ENCODE assay signal across 8 mouse cellular contexts in genomic region chr14:105899116-105899515, GRCm38 (mm10). TPM values are rescaled to one million over a fixed set of nuclear protein-coding genes. Genes with fewer than 3 reads are reported as not detected.
DNase-seq lines count a peak whose midpoint lies in the region; ATAC-seq and TF ChIP-seq lines count a peak whose summit lies in the region.

No protein-coding gene starts in this region.

- no peaks in the 10 kb centered on the region for H3K9me3 ChIP-seq in embryonic facial prominence, embryonic 11.5 days (replicated peaks; ENCODE audit: control insufficient read depth, low read length)
- no peaks in the 10 kb centered on the region for H3K9me3 ChIP-seq in hindbrain, embryonic 16.5 days (ENCODE audit: control insufficient read depth, low read length)
- no peaks in the 10 kb centered on the region for H3K9me3 ChIP-seq in liver, postnatal 0 days (ENCODE audit: low read length)

- no peaks in the 10 kb centered on the region for H3K27me3 ChIP-seq in embryonic facial prominence, embryonic 11.5 days (ENCODE audit: control insufficient read depth, insufficient read depth, low read length)
- H3K27me3 ChIP-seq in hindbrain, embryonic 16.5 days (replicated peaks; ENCODE audit: control insufficient read depth, insufficient read depth, low read length), result no peaks in the 10 kb centered on the region
- no peaks in the 10 kb centered on the region for H3K27me3 ChIP-seq in liver, postnatal 0 days (ENCODE audit: insufficient read depth, low read length)

- no peak for TF ChIP-seq CTCF in layer of hippocampus, adult 2 months (conservative IDR thresholded peaks at IDR 0.05)
- TF ChIP-seq CTCF in liver, postnatal 0 days (IDR thresholded peaks at IDR 0.05; ENCODE audit: low read depth), result no peak

- peak overlapping the region; percentile 98 for H3K27ac ChIP-seq in layer of hippocampus, adult 2 months
- H3K27ac ChIP-seq in embryonic facial prominence, embryonic 11.5 days (replicated peaks; ENCODE audit: low read depth, low read length), result peak overlapping the region; percentile 54; the same call in 1 of the 2 replicates
- peak overlapping the region; percentile 99; the same call in 1 of the 2 replicates for H3K27ac ChIP-seq in hindbrain, embryonic 16.5 days (ENCODE audit: low read depth, low read length)
- no peak overlapping the region for H3K27ac ChIP-seq in liver, postnatal 0 days (ENCODE audit: low read depth)

- TF ChIP-seq EP300 in liver, postnatal 0 days (IDR thresholded peaks at IDR 0.05; ENCODE audit: low read depth), result no peak

- H3K36me3 ChIP-seq in embryonic facial prominence, embryonic 11.5 days (replicated peaks; ENCODE audit: control insufficient read depth, insufficient read depth, low read depth, low read length), result no peaks in the 10 kb centered on the region
- no peaks in the 10 kb centered on the region for H3K36me3 ChIP-seq in hindbrain, embryonic 16.5 days (ENCODE audit: control insufficient read depth, insufficient read depth, low read length)
- no peaks in the 10 kb centered on the region for H3K36me3 ChIP-seq in liver, postnatal 0 days (replicated peaks; ENCODE audit: insufficient read depth, low read length)

- 3% methylated on average over 11 of the region's 11 CpGs for WGBS in embryonic facial prominence, embryonic 11.5 days
- WGBS in hindbrain, embryonic 16.5 days, result 5% methylated on average over 11 of the region's 11 CpGs
- 17% methylated on average over 11 of the region's 11 CpGs for WGBS in liver, postnatal 0 days (ENCODE audit: insufficient replicate concordance)

- no peak for DNase-seq in layer of hippocampus, adult 2 months (ENCODE audit: low spot score in 2 of 2)
- no peak for DNase-seq in layer of hippocampus, adult 8-10 months (ENCODE audit: low spot score in 2 of 2)
- no peak for DNase-seq in embryonic facial prominence, embryonic 11.5 days (ENCODE audit: low spot score)
- DNase-seq in liver, postnatal 0 days, result no peak
- DNase-seq in frontal cortex, adult 2 months (ENCODE audit: extremely low spot score in 1 of 2, low spot score in 1 of 2), result no peak
- DNase-seq in layer of hippocampus, adult 9-10 months (ENCODE audit: low spot score), result no peak
- DNase-seq in B cell, adult 2 months, result no peak

- H3K4me1 ChIP-seq in embryonic facial prominence, embryonic 11.5 days (ENCODE audit: control insufficient read depth, insufficient read depth, low read length), result no peaks in the 10 kb centered on the region
- peaks cover 7% of the 10 kb centered on the region for H3K4me1 ChIP-seq in hindbrain, embryonic 16.5 days (ENCODE audit: control insufficient read depth, insufficient read depth, low read depth, low read length)
- H3K4me1 ChIP-seq in liver, postnatal 0 days (ENCODE audit: insufficient read depth), result peaks cover 3% of the 10 kb centered on the region; the same call in 1 of the 2 replicates

- no peak for ATAC-seq in embryonic facial prominence, embryonic 11.5 days (replicated peaks; ENCODE audit: insufficient number of reproducible peaks, low FRiP score, low TSS enrichment, low read depth)
- ATAC-seq in hindbrain, embryonic 16.5 days, result no peak
- ATAC-seq in liver, postnatal 0 days, result no peak

- peak overlapping the region; percentile 84 for H3K4me2 ChIP-seq in embryonic facial prominence, embryonic 11.5 days (ENCODE audit: low read depth, low read length)
- H3K4me2 ChIP-seq in hindbrain, embryonic 16.5 days (ENCODE audit: low read length), result peak overlapping the region; percentile 91
- H3K4me2 ChIP-seq in liver, postnatal 0 days (ENCODE audit: low read depth, low read length), result peak overlapping the region; percentile 99

- H3K9ac ChIP-seq in embryonic facial prominence, embryonic 11.5 days (replicated peaks; ENCODE audit: low read length), result peak overlapping the region; percentile 77
- H3K9ac ChIP-seq in hindbrain, embryonic 16.5 days (ENCODE audit: low read depth, low read length), result peak overlapping the region; percentile 89
- H3K9ac ChIP-seq in liver, postnatal 0 days (replicated peaks), result no peak overlapping the region; the same call in 1 of the 2 replicates

- peak overlapping the region; percentile 93 for H3K4me3 ChIP-seq in layer of hippocampus, adult 2 months
- peak overlapping the region; percentile 89 for H3K4me3 ChIP-seq in embryonic facial prominence, embryonic 11.5 days (ENCODE audit: low read depth, low read length)
- peak overlapping the region; percentile 78 for H3K4me3 ChIP-seq in hindbrain, embryonic 16.5 days (ENCODE audit: low read length)
- H3K4me3 ChIP-seq in liver, postnatal 0 days (ENCODE audit: low read depth, low read length), result peak overlapping the region; percentile 64

RNA-seq across cellular contexts. Expression of gene Spry2, which starts 2.5 kb away (rescaled TPM):
- total RNA-seq in layer of hippocampus, adult 2 months (2021), result 10 to 100 TPM; 66.7 to 74.2 TPM
- total RNA-seq in layer of hippocampus, adult 8-10 months (2022), result 10 to 100 TPM; 69.0 to 80.8 (median 69.4) TPM
- polyA plus RNA-seq in embryonic facial prominence, embryonic 11.5 days (2014; fragmentation: Nextera tagmentation; extraction: Ambion mirVana), result 39.9 and 50.9 TPM in 2 replicates
- 34.1 and 35.0 TPM in 2 replicates for polyA plus RNA-seq in hindbrain, embryonic 16.5 days (2015; fragmentation: Nextera tagmentation; extraction: Ambion mirVana)
- 6.0 and 6.1 TPM in 2 replicates for polyA plus RNA-seq in liver, postnatal 0 days (2015; fragmentation: Nextera tagmentation; extraction: Ambion mirVana)
- polyA plus RNA-seq in frontal cortex, adult 2 months (2012; rRNA removed), result 36.2 and 37.8 TPM in 2 replicates
